Mouse (Mus musculus): ENCODE measurements at regions not wholly inside any gene's neighbourhood (a gene's known extent, or its start where the extent isn't known, plus 50 kb on each side); places are given as distances from the start of the nearest gene placed in this dataset.

GRCm38 (mm10) chr5:97195281-97195660 lies 83.9 kb upstream of the Paqr3 start:
- no peak for TF ChIP-seq EP300 (optimal IDR thresholded peaks at IDR 0.05)
- TF ChIP-seq CTCF (IDR thresholded peaks at IDR 0.05; ENCODE audit: low read depth), result no peak

All from stomach, postnatal 0 days (tissue).